Mouse (Mus musculus) midbrain, embryonic 11.5 days (tissue): ENCODE measurements at regions not wholly inside any gene's neighbourhood (a gene's known extent, or its start where the extent isn't known, plus 50 kb on each side); places are given as distances from the start of the nearest gene placed in this dataset.

Experiments
- ATAC-seq: fragments of 200-750 bp; cut with Nextera tagmentation; 2 replicates; pipeline ENCODE4 v1.8.0; 2017; ENCODE audit warnings: moderate TSS enrichment, moderate library complexity; ENCODE audit not compliant: low FRiP score
- DNase-seq: peaks from one replicate; pipeline ENCODE4 v3.0.0; 2015; ENCODE audit warnings: low spot score; ENCODE audit errors: missing footprints
- H3K27ac ChIP-seq: fragments of 300-500 bp; sonication (generic); 2 replicates; pipeline ENCODE4 v1.5.1; 2014; ENCODE audit warnings: low read depth, low read length
- H3K27me3 ChIP-seq: fragments of 300-500 bp; sonication (generic); 2 replicates; pipeline ENCODE4 v1.6.1; 2014; ENCODE audit warnings: mild to moderate bottlenecking, low read length, moderate library complexity, mixed read lengths; ENCODE audit not compliant: control insufficient read depth, insufficient read depth
- H3K36me3 ChIP-seq: fragments of 300-500 bp; sonication (generic); 2 replicates; pipeline ENCODE4 v1.6.1; 2014; ENCODE audit warnings: mild to moderate bottlenecking, low read length, moderate library complexity, mixed read lengths; ENCODE audit not compliant: control insufficient read depth, insufficient read depth
- H3K4me1 ChIP-seq: fragments of 300-500 bp; sonication (generic); 2 replicates; pipeline ENCODE4 v1.6.1; 2014; ENCODE audit warnings: low read length; ENCODE audit not compliant: control insufficient read depth, insufficient read depth
- H3K4me2 ChIP-seq: fragments of 300-500 bp; sonication (generic); 2 replicates; pipeline ENCODE4 v1.6.1; 2014; ENCODE audit warnings: mild to moderate bottlenecking, moderate library complexity
- H3K4me3 ChIP-seq: fragments of 300-500 bp; sonication (generic); 2 replicates; pipeline ENCODE4 v1.5.1; 2014; ENCODE audit warnings: low read depth, low read length
- H3K9ac ChIP-seq: fragments of 300-500 bp; sonication (generic); 2 replicates; pipeline ENCODE4 v1.6.1; 2014; ENCODE audit warnings: low read length
- H3K9me3 ChIP-seq: fragments of 300-500 bp; sonication (generic); 2 replicates; pipeline ENCODE4 v1.6.1; 2016; ENCODE audit warnings: low read length; ENCODE audit not compliant: control insufficient read depth
- WGBS: fragments of 180-500 bp; shearing (Covaris S2); extraction: QIAGEN DNeasy Blood & Tissue Kit; methylation state at CpG from one replicate; pipeline ENCODE4 v1.1.7; 2014; 5-methylcytosine and 5-hydroxymethylcytosine counted together

DNA sequence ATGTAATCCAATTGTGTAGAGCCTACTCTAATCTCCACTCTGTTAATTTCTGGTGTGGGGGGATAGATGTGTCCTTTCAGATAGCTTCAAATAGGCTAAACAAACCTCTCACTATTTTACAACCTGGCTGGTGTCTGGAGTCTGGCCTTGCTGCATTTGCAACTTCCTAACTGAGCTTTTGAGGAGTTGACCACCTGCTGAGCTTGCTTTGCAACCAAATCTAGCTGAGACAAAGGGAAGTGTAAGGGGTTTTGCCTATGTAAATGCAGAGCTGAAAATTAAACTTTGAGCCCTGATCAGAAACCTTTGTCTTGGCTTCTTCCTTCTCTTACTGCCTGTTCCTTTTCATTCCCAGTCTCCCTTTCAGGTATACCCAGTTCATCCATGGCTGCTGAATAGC lies 404.3 kb downstream of the Cetn3 start:
- H3K36me3 ChIP-seq = no peaks in the 10 kb centered on the region
- DNase-seq = no peak
- no peak overlapping the region for H3K4me2 ChIP-seq
- ATAC-seq = no peak
- H3K27me3 ChIP-seq = no peaks in the 10 kb centered on the region
- no peak overlapping the region for H3K4me3 ChIP-seq
- no peak overlapping the region for H3K27ac ChIP-seq
- no peak overlapping the region for H3K9ac ChIP-seq
- no peaks in the 10 kb centered on the region for H3K4me1 ChIP-seq
- H3K9me3 ChIP-seq = no peaks in the 10 kb centered on the region

DNA sequence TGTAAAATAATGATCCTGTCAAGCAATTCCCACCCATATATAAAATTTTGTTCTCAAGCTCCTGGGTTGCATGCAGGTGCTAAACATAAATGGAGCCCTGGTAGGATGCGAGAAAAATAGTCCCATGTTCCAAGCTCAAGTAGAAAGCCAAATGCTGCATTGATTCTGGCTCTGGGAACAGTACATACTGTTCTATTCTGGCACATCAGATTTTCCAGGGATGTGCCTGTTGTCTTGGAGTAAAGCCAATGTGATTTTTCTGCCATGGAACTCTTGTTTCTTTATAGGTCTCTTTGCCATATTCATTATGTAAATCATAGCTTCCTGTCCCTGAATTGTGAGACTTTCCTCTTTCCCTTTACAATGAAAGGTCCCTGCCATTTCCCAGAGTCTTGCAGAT lies 417.9 kb downstream of the Cetn3 start:
- no peak overlapping the region for H3K4me2 ChIP-seq
- no peak overlapping the region for H3K4me3 ChIP-seq
- H3K9me3 ChIP-seq = no peaks in the 10 kb centered on the region
- H3K4me1 ChIP-seq = no peaks in the 10 kb centered on the region
- H3K27me3 ChIP-seq = no peaks in the 10 kb centered on the region
- ATAC-seq (no peak), DNase-seq (no peak)
- H3K27ac ChIP-seq = no peak overlapping the region
- WGBS = 80% methylated on average over 1 of the region's 1 CpGs
- H3K9ac ChIP-seq = no peak overlapping the region
- no peaks in the 10 kb centered on the region for H3K36me3 ChIP-seq

DNA sequence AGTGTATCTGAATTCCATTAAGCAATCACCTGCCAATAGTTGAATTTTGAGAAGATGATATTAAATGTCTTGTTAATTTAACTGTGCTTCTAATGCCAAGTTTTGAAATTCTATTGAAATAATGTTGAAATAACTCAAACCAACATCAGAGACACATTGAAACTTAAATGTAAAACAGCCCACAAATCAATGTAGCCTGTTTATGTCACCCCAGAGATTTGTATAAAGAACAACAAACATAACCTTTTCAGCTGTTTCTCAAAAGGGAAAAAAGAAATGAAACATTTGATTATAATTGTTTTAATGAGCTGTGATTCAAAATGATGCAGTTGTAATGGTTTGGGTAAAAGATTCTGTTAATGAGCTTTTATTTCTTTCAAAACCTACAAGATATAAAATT lies 442.6 kb downstream of the Cetn3 start:
- no peak overlapping the region for H3K9ac ChIP-seq
- ATAC-seq (no peak), DNase-seq (no peak)
- H3K36me3 ChIP-seq = no peaks in the 10 kb centered on the region
- H3K4me1 ChIP-seq = no peaks in the 10 kb centered on the region
- no peaks in the 10 kb centered on the region for H3K27me3 ChIP-seq
- no peak overlapping the region for H3K4me3 ChIP-seq
- H3K27ac ChIP-seq = no peak overlapping the region
- H3K4me2 ChIP-seq = no peak overlapping the region
- no peaks in the 10 kb centered on the region for H3K9me3 ChIP-seq

DNA sequence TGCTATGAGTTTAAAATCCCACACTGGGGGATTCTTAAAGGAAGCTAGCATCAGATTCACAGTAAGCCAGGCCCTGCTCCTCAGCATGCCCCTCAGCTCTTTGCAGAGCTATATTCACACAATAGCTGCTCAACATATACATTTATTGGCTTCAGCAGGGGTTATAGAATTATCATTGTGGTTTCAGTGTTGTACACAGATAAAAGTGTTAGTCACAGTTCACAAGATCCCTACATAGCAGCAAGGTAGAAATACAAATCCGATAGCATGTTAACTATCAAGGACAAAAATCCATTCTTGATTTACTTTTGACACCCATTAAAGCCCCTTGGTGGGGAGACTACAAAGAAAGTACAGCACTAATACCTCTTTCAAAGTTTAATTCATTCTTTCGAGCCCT lies 451.0 kb downstream of the Cetn3 start:
- WGBS = 85% methylated on average over 2 of the region's 2 CpGs
- Histone ChIP-seq H3K4me1 (no peaks in the 10 kb centered on the region), H3K4me3 (no peak overlapping the region), H3K9me3 (no peaks in the 10 kb centered on the region), H3K4me2 (no peak overlapping the region), H3K27ac (no peak overlapping the region), H3K36me3 (no peaks in the 10 kb centered on the region), H3K9ac (no peak overlapping the region), H3K27me3 (no peaks in the 10 kb centered on the region)
- ATAC-seq = no peak
- no peak for DNase-seq

DNA sequence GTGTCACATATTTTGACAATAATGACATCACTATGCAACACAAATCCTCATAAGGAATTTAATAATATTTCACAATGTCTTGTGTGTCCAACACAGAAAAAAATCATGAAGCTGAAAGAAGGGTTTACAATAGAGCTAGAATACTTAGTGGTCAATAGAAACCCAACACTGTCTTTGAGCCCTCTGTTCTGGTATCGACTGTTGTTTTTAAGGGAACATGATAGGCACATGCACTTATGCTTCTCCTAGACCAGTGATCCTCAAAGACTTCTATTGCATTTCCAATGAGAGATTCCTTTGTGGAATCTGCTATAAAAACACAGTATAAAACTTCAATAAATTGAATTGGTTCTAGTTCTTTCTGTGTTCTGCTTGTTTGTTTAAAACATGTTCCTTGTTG lies 463.4 kb downstream of the Cetn3 start:
- H3K9ac ChIP-seq = no peak overlapping the region
- no peaks in the 10 kb centered on the region for H3K27me3 ChIP-seq
- no peak overlapping the region for H3K4me2 ChIP-seq
- no peaks in the 10 kb centered on the region for H3K9me3 ChIP-seq
- no peak overlapping the region for H3K4me3 ChIP-seq
- WGBS = 88% methylated on average over 1 of the region's 1 CpGs
- ATAC-seq (no peak), DNase-seq (peak; percentile 51)
- H3K36me3 ChIP-seq = no peaks in the 10 kb centered on the region
- H3K27ac ChIP-seq = no peak overlapping the region
- no peaks in the 10 kb centered on the region for H3K4me1 ChIP-seq

DNA sequence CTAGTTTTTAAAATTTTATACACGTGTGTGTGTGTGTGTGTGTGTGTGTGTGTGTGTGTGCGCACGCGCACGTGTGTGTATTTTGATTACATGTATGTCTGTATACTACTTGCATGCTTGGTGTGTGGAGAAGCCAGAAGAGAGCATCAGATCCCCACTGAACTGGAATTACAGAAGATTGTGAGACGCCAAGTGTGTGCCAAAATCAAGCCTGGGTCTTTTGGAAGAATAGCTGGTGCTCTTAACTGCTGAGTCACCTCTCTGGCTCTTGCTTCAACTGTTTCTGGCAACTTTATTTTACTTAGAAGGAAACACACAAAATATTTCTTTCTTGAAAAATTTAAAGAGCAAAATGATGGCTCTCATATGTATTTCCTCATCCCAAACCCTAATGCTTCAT lies 467.5 kb downstream of the Cetn3 start:
- no peak for DNase-seq
- Histone ChIP-seq H3K36me3 (no peaks in the 10 kb centered on the region), H3K4me3 (no peak overlapping the region), H3K4me2 (no peak overlapping the region), H3K27me3 (no peaks in the 10 kb centered on the region), H3K27ac (no peak overlapping the region), H3K9me3 (no peaks in the 10 kb centered on the region), H3K9ac (no peak overlapping the region), H3K4me1 (no peaks in the 10 kb centered on the region)
- 90% methylated on average over 6 of the region's 6 CpGs for WGBS
- ATAC-seq = no peak

DNA sequence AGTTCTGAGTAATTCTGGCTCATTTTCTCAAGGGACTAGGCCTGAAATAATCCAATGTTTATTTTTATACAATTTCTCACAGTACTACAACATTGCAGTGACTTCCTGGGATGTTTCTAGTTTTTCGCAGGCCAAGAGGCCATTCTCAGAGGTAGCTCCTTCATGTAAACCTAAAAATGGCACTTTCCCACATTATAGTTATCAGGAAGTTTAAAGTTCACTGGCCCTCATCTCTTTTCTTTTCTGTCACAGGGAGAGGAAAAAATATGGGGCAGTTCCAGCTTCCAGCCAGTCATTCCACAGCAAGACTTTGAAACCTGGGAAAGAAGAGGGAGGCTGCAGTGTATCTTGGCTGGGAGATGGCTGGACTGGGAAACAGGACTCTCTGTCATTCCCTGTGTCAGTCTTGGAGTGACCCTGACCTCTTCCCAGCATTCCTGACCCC lies 475.6 kb downstream of the Cetn3 start:
- H3K9me3 ChIP-seq = no peaks in the 10 kb centered on the region
- H3K4me2 ChIP-seq = no peak overlapping the region
- no peak overlapping the region for H3K27ac ChIP-seq
- no peaks in the 10 kb centered on the region for H3K27me3 ChIP-seq
- no peak overlapping the region for H3K9ac ChIP-seq
- no peak overlapping the region for H3K4me3 ChIP-seq
- H3K36me3 ChIP-seq = no peaks in the 10 kb centered on the region
- 91% methylated on average over 1 of the region's 1 CpGs for WGBS
- DNase-seq (no peak), ATAC-seq (no peak)
- H3K4me1 ChIP-seq = no peaks in the 10 kb centered on the region

DNA sequence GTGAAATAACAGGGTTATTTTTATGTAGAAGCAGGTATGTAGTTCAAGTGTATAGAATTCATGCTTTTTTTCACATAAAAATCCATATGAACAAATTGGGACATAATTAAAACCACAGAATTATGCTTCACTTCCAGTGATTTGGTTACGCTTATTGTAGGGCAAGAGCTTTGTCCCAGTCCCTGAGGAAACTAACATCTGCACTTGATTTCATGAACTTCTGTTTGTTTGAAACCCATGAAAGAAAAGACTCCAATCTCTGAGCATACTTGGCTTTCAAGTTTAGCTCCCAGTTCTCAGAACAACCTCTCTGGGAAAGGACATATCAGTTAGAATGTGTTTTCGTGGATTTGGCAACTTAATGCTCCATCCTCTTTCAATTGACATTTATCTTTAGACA lies 481.4 kb downstream of the Cetn3 start:
- no peak for DNase-seq
- H3K27me3 ChIP-seq = no peaks in the 10 kb centered on the region
- ATAC-seq = no peak
- no peaks in the 10 kb centered on the region for H3K36me3 ChIP-seq
- no peaks in the 10 kb centered on the region for H3K4me1 ChIP-seq
- 70% methylated on average over 2 of the region's 2 CpGs for WGBS
- H3K4me3 ChIP-seq = no peak overlapping the region
- no peak overlapping the region for H3K4me2 ChIP-seq
- H3K9ac ChIP-seq = no peak overlapping the region
- H3K9me3 ChIP-seq = no peaks in the 10 kb centered on the region
- H3K27ac ChIP-seq = no peak overlapping the region

DNA sequence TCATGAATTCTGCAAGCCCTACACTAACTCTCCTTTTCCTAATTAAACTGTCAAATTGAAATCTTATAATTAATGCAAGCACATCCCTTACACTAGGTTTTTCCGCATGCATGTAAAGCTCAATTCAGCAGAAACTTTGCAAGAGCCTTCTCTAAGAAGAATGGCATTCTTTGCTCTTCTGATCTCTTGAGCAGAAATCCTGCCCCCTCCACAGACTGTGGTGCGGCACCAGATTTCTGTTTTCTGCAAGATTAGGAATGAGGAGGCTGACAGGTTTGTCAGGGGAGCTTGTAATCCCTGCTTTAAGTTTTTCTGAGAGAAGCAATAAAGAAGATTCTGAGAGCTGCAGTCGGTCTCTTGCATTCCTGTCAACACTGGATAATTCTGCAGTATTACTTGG lies 482.3 kb downstream of the Cetn3 start:
- Histone ChIP-seq H3K4me2 (no peak overlapping the region), H3K9me3 (no peaks in the 10 kb centered on the region), H3K36me3 (no peaks in the 10 kb centered on the region), H3K4me1 (no peaks in the 10 kb centered on the region), H3K4me3 (no peak overlapping the region), H3K9ac (no peak overlapping the region), H3K27ac (no peak overlapping the region), H3K27me3 (no peaks in the 10 kb centered on the region)
- 15% methylated on average over 3 of the region's 3 CpGs for WGBS
- DNase-seq = no peak
- no peak for ATAC-seq

DNA sequence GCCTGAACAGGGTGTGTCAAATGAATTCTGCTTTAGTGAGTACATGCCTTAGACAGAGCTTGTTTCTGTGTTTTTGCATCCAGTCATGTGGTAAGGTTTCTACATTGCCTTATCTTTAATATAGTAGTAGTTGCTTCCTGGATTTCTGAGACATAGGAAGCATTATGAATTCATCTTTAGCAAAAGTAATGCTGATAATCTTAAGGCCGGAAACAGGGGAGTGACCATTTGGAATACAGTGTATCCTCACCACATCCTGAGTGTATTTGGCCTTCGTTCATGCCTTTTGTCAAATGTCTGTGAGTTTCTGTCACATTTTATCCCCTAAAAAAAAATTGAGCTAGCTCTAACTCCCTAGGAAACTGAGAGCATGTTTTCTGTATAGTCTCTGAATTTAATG lies 482.9 kb downstream of the Cetn3 start:
- Histone ChIP-seq H3K36me3 (no peaks in the 10 kb centered on the region), H3K4me1 (no peaks in the 10 kb centered on the region), H3K27ac (no peak overlapping the region), H3K9ac (no peak overlapping the region), H3K4me3 (no peak overlapping the region), H3K9me3 (no peaks in the 10 kb centered on the region), H3K27me3 (no peaks in the 10 kb centered on the region), H3K4me2 (no peak overlapping the region)
- no peak for ATAC-seq
- no peak for DNase-seq
- 89% methylated on average over 2 of the region's 2 CpGs for WGBS
